Mouse (Mus musculus) liver, embryonic 14.5 days (tissue): ENCODE data around the gene Sephs2. TPM values are rescaled to one million over a fixed set of nuclear protein-coding genes. Genes with fewer than 3 reads are reported as not detected.
A peak's percentile ranks its signal among the peaks of the same experiment; 100 is the strongest.

Experiments
- ATAC-seq: fragments of 200-750 bp; cut with Nextera tagmentation; 2 replicates; pipeline ENCODE4 v1.8.0; 2017; ENCODE audit warnings: moderate number of reproducible peaks, mild to moderate bottlenecking, moderate library complexity; ENCODE audit not compliant: insufficient read depth
- DNase-seq, 3 experiments: peaks; one replicate each; pipeline ENCODE4 v3.0.0-alpha.2; 2012 to 2013; ENCODE audit warnings: low read depth in 3 of 3, low spot score in 3 of 3
- H3K27ac ChIP-seq: fragments of 300-500 bp; sonication (generic); 2 replicates; pipeline ENCODE4 v1.5.1; 2014; ENCODE audit warnings: moderate library complexity, mild to moderate bottlenecking, control low read depth, inconsistent platforms
- H3K27me3 ChIP-seq: fragments of 300-500 bp; sonication (generic); 2 replicates; pipeline ENCODE4 v1.6.1; 2014; ENCODE audit warnings: mild to moderate bottlenecking, low read length, moderate library complexity; ENCODE audit not compliant: control insufficient read depth, insufficient read depth
- H3K36me3 ChIP-seq: fragments of 300-500 bp; sonication (generic); replicated peaks from 2 replicates; pipeline ENCODE4 v1.6.1; 2014; ENCODE audit warnings: low read depth; ENCODE audit not compliant: control insufficient read depth, insufficient read depth
- H3K4me1 ChIP-seq, 2 experiments: fragments of 200-500 bp in 1 of 2; fragments of 300-500 bp in 1 of 2; sonication (generic) in 1 of 2; replicated peaks; 2 replicates each; pipeline ENCODE4 v1.6.1; 2012 to 2014; ENCODE audit warnings: antibody characterized with exemption in 1 of 2, inconsistent platforms in 1 of 2, low read length in 1 of 2; ENCODE audit not compliant: control insufficient read depth in 2 of 2, insufficient read depth in 2 of 2
- H3K4me2 ChIP-seq: fragments of 300-500 bp; sonication (generic); 2 replicates; pipeline ENCODE4 v1.6.1; 2014; ENCODE audit warnings: low read depth, mild to moderate bottlenecking, control low read depth, moderate library complexity
- H3K4me3 ChIP-seq, 2 experiments: fragments of 200-500 bp in 1 of 2; fragments of 300-500 bp in 1 of 2; sonication (generic) in 1 of 2; 2 replicates each; pipeline ENCODE4 v1.5.1; 2012 to 2014; ENCODE audit warnings: low read depth in 2 of 2, low read length in 2 of 2, mild to moderate bottlenecking in 2 of 2, control low read depth in 1 of 2, inconsistent platforms in 1 of 2, moderate library complexity in 1 of 2; ENCODE audit not compliant: insufficient read depth in 1 of 2
- H3K9ac ChIP-seq: fragments of 300-500 bp; sonication (generic); replicated peaks from 2 replicates; pipeline ENCODE4 v1.6.1; 2014; ENCODE audit warnings: mild to moderate bottlenecking, control low read depth, moderate library complexity
- H3K9me3 ChIP-seq: fragments of 300-500 bp; sonication (generic); 2 replicates; pipeline ENCODE4 v1.6.1; 2016; ENCODE audit warnings: low read length, mixed read lengths; ENCODE audit not compliant: control insufficient read depth
- CTCF ChIP-seq: IDR thresholded peaks from 2 replicates; pipeline ENCODE4 v1.5.1; 2016; ENCODE audit warnings: antibody characterized with exemption, low read depth, control low read depth
- EP300 ChIP-seq: IDR thresholded peaks from 2 replicates; pipeline ENCODE4 v1.6.1; 2016; ENCODE audit warnings: antibody characterized with exemption, low read depth
- WGBS: fragments of 180-500 bp; shearing (Covaris S2); extraction: QIAGEN DNeasy Blood & Tissue Kit; methylation state at CpG from one replicate; pipeline ENCODE4 v1.1.7; 2014; ENCODE audit not compliant: insufficient replicate concordance; 5-methylcytosine and 5-hydroxymethylcytosine counted together
- polyA plus RNA-seq, 2 experiments: library from polyadenylated mRNA; depleted of rRNA in 1 of 2; stranded (reverse) in 1 of 2; unstranded in 1 of 2; fragments of >200 nt; fragmentation: Nextera tagmentation in 1 of 2; extraction: Ambion mirVana in 1 of 2; gene quantifications; 2 replicates each; pipeline versions ENCODE4 v1.2.1 to v1.2.3; 2012 to 2014

The Sephs2 gene
- polyA plus RNA-seq, 2 experiments, result 44.9 to 143 TPM

DNA sequence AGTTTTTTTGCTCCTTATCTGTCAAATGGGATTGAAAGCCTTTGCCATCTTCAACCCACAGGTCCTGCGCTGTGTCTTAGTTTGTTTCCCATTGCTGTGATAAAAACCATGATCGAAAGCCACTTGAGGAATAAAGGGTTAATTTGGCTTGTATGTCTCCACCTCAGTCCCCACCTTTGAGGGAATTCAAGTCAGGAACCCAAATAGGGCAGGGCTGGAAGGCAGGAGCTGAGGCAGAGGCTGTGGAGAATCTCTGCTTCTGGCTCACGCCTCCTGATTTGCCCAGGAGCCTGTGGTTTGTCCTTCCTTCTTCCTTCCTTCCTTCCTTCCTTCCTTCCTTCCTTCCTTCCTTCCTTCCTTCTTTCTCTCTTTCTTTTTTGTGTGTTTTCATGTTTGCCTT is 50.7 kb downstream of the Sephs2 start:
- Histone ChIP-seq H3K27ac (peak overlapping the region; percentile 98), H3K36me3 (no peaks in the 10 kb centered on the region), H3K4me1 (peaks cover 62 to 66% of the 10 kb centered on the region in 2 experiments), H3K9ac (0 out of 2 replicates have a peak overlapping the region, but pooled peaks have one; percentile 18), H3K4me3 (no peak overlapping the region), H3K27me3 (no peaks in the 10 kb centered on the region), H3K9me3 (no peaks in the 10 kb centered on the region), H3K4me2 (peak overlapping the region; percentile 34; the same call in 1 of the 2 replicates)
- DNase-seq, result no peak
- ATAC-seq, result no peak
- 90% methylated on average over 3 of the region's 3 CpGs for WGBS
- TF ChIP-seq CTCF (no peak), EP300 (no peak)

Other genes starting within 250 kb of the Sephs2 start
- 91.4 and 97.5 TPM in 2 replicates for gene Maz, start 247.0 kb downstream of the Sephs2 start, polyA plus RNA-seq (2012; rRNA removed)
- gene Maz, start 247.0 kb downstream of the Sephs2 start, polyA plus RNA-seq (2014; fragmentation: Nextera tagmentation; extraction: Ambion mirVana), result 27.3 and 37.4 TPM in 2 replicates
- gene Kif22, start 231.6 kb downstream of the Sephs2 start, polyA plus RNA-seq (2012; rRNA removed), result 43.8 and 60.1 TPM in 2 replicates
- gene Kif22, start 231.6 kb downstream of the Sephs2 start, polyA plus RNA-seq (2014; fragmentation: Nextera tagmentation; extraction: Ambion mirVana), result 101 and 112 TPM in 2 replicates
- 0.08 and 0.11 TPM in 2 replicates for gene Zg16, start 186.7 kb downstream of the Sephs2 start, polyA plus RNA-seq (2012; rRNA removed)
- not detected in 2 replicates for gene Zg16, start 186.7 kb downstream of the Sephs2 start, polyA plus RNA-seq (2014; fragmentation: Nextera tagmentation; extraction: Ambion mirVana)
- gene AI467606, start 182.7 kb downstream of the Sephs2 start, polyA plus RNA-seq (2012; rRNA removed), result 5.3 and 6.4 TPM in 2 replicates
- gene AI467606, start 182.7 kb downstream of the Sephs2 start, polyA plus RNA-seq (2014; fragmentation: Nextera tagmentation; extraction: Ambion mirVana), result 7.6 and 8.5 TPM in 2 replicates
- gene Qprt, start 151.8 kb downstream of the Sephs2 start, polyA plus RNA-seq (2012; rRNA removed), result 35.6 and 35.9 TPM in 2 replicates
- gene Qprt, start 151.8 kb downstream of the Sephs2 start, polyA plus RNA-seq (2014; fragmentation: Nextera tagmentation; extraction: Ambion mirVana), result 48.6 and 49.2 TPM in 2 replicates
- gene Spn, start 136.2 kb downstream of the Sephs2 start, polyA plus RNA-seq (2012; rRNA removed), result 8.0 and 10.8 TPM in 2 replicates
- 7.9 and 8.0 TPM in 2 replicates for gene Spn, start 136.2 kb downstream of the Sephs2 start, polyA plus RNA-seq (2014; fragmentation: Nextera tagmentation; extraction: Ambion mirVana)
- 17.6 and 27.6 TPM in 2 replicates for gene Cd2bp2, start 78.0 kb downstream of the Sephs2 start, polyA plus RNA-seq (2012; rRNA removed)
- 17.4 and 18.4 TPM in 2 replicates for gene Cd2bp2, start 78.0 kb downstream of the Sephs2 start, polyA plus RNA-seq (2014; fragmentation: Nextera tagmentation; extraction: Ambion mirVana)
- gene Tbc1d10b, start 65.6 kb downstream of the Sephs2 start, polyA plus RNA-seq (2012; rRNA removed), result 12.8 and 15.5 TPM in 2 replicates
- 10.9 and 13.2 TPM in 2 replicates for gene Tbc1d10b, start 65.6 kb downstream of the Sephs2 start, polyA plus RNA-seq (2014; fragmentation: Nextera tagmentation; extraction: Ambion mirVana)
- 10.6 and 15.6 TPM in 2 replicates for gene Mylpf, start 65.2 kb downstream of the Sephs2 start, polyA plus RNA-seq (2012; rRNA removed)
- 31.0 and 31.1 TPM in 2 replicates for gene Mylpf, start 65.2 kb downstream of the Sephs2 start, polyA plus RNA-seq (2014; fragmentation: Nextera tagmentation; extraction: Ambion mirVana)
- 3.3 and 3.4 TPM in 2 replicates for gene Zfp553, start 41.0 kb downstream of the Sephs2 start, polyA plus RNA-seq (2012; rRNA removed)
- gene Zfp553, start 41.0 kb downstream of the Sephs2 start, polyA plus RNA-seq (2014; fragmentation: Nextera tagmentation; extraction: Ambion mirVana), result 2.4 and 2.8 TPM in 2 replicates
- gene Sept1, start 40.9 kb downstream of the Sephs2 start, polyA plus RNA-seq (2012; rRNA removed), result 10.3 and 16.1 TPM in 2 replicates
- gene Sept1, start 40.9 kb downstream of the Sephs2 start, polyA plus RNA-seq (2014; fragmentation: Nextera tagmentation; extraction: Ambion mirVana), result 7.0 TPM in 2 replicates
- 19.6 and 21.6 TPM in 2 replicates for gene Zfp771, start 29.8 kb downstream of the Sephs2 start, polyA plus RNA-seq (2012; rRNA removed)
- gene Zfp771, start 29.8 kb downstream of the Sephs2 start, polyA plus RNA-seq (2014; fragmentation: Nextera tagmentation; extraction: Ambion mirVana), result 11.0 TPM in 2 replicates
- 62.2 and 82.9 TPM in 2 replicates for gene Dctpp1, start 13.3 kb downstream of the Sephs2 start, polyA plus RNA-seq (2012; rRNA removed)
- gene Dctpp1, start 13.3 kb downstream of the Sephs2 start, polyA plus RNA-seq (2014; fragmentation: Nextera tagmentation; extraction: Ambion mirVana), result 104 and 117 TPM in 2 replicates
- 6.4 and 6.7 TPM in 2 replicates for gene Itgal, start 22.2 kb upstream of the Sephs2 start, polyA plus RNA-seq (2012; rRNA removed)
- gene Itgal, start 22.2 kb upstream of the Sephs2 start, polyA plus RNA-seq (2014; fragmentation: Nextera tagmentation; extraction: Ambion mirVana), result 4.0 and 4.8 TPM in 2 replicates
- 4.4 and 5.0 TPM in 2 replicates for gene Zfp768, start 71.5 kb upstream of the Sephs2 start, polyA plus RNA-seq (2012; rRNA removed)
- 0.52 and 0.75 TPM in 2 replicates for gene Zfp768, start 71.5 kb upstream of the Sephs2 start, polyA plus RNA-seq (2014; fragmentation: Nextera tagmentation; extraction: Ambion mirVana)
- 1.2 and 1.9 TPM in 2 replicates for gene Zfp747, start 102.0 kb upstream of the Sephs2 start, polyA plus RNA-seq (2012; rRNA removed)
- gene Zfp747, start 102.0 kb upstream of the Sephs2 start, polyA plus RNA-seq (2014; fragmentation: Nextera tagmentation; extraction: Ambion mirVana), result 1.2 and 1.8 TPM in 2 replicates
- gene 9130019O22Rik, start 113.1 kb upstream of the Sephs2 start, polyA plus RNA-seq (2012; rRNA removed), result 0.69 and 0.71 TPM in 2 replicates
- gene 9130019O22Rik, start 113.1 kb upstream of the Sephs2 start, polyA plus RNA-seq (2014; fragmentation: Nextera tagmentation; extraction: Ambion mirVana), result 1.0 and 1.2 TPM in 2 replicates
- 1.2 and 1.3 TPM in 2 replicates for gene E430018J23Rik, start 119.6 kb upstream of the Sephs2 start, polyA plus RNA-seq (2012; rRNA removed)
- gene E430018J23Rik, start 119.6 kb upstream of the Sephs2 start, polyA plus RNA-seq (2014; fragmentation: Nextera tagmentation; extraction: Ambion mirVana), result 1.0 and 1.3 TPM in 2 replicates
- gene Zfp764, start 132.8 kb upstream of the Sephs2 start, polyA plus RNA-seq (2012; rRNA removed), result 0.94 and 1.3 TPM in 2 replicates
- gene Zfp764, start 132.8 kb upstream of the Sephs2 start, polyA plus RNA-seq (2014; fragmentation: Nextera tagmentation; extraction: Ambion mirVana), result 1.1 and 1.5 TPM in 2 replicates
- gene Zfp688, start 148.0 kb upstream of the Sephs2 start, polyA plus RNA-seq (2012; rRNA removed), result 5.6 and 6.5 TPM in 2 replicates
- gene Zfp688, start 148.0 kb upstream of the Sephs2 start, polyA plus RNA-seq (2014; fragmentation: Nextera tagmentation; extraction: Ambion mirVana), result 8.8 and 8.9 TPM in 2 replicates
- gene Zfp689, start 175.1 kb upstream of the Sephs2 start, polyA plus RNA-seq (2012; rRNA removed), result 1.8 and 2.1 TPM in 2 replicates
- 1.3 and 1.4 TPM in 2 replicates for gene Zfp689, start 175.1 kb upstream of the Sephs2 start, polyA plus RNA-seq (2014; fragmentation: Nextera tagmentation; extraction: Ambion mirVana)
- 21.2 and 22.9 TPM in 2 replicates for gene Prr14, start 185.6 kb upstream of the Sephs2 start, polyA plus RNA-seq (2012; rRNA removed)
- 20.3 and 23.2 TPM in 2 replicates for gene Prr14, start 185.6 kb upstream of the Sephs2 start, polyA plus RNA-seq (2014; fragmentation: Nextera tagmentation; extraction: Ambion mirVana)
- gene Fbrs, start 205.1 kb upstream of the Sephs2 start, polyA plus RNA-seq (2012; rRNA removed), result 7.3 and 9.8 TPM in 2 replicates
- 4.2 and 4.7 TPM in 2 replicates for gene Fbrs, start 205.1 kb upstream of the Sephs2 start, polyA plus RNA-seq (2014; fragmentation: Nextera tagmentation; extraction: Ambion mirVana)
- gene Srcap, start 237.9 kb upstream of the Sephs2 start, polyA plus RNA-seq (2012; rRNA removed), result 3.7 TPM in 2 replicates
- 10.3 and 14.7 TPM in 2 replicates for gene Srcap, start 237.9 kb upstream of the Sephs2 start, polyA plus RNA-seq (2014; fragmentation: Nextera tagmentation; extraction: Ambion mirVana)
- gene Gm42715, start 245.5 kb upstream of the Sephs2 start, polyA plus RNA-seq (2012; rRNA removed), result 5.2 and 6.0 TPM in 2 replicates
- gene Gm42715, start 245.5 kb upstream of the Sephs2 start, polyA plus RNA-seq (2014; fragmentation: Nextera tagmentation; extraction: Ambion mirVana), result 4.7 and 5.2 TPM in 2 replicates